In the genomic region with DNA sequence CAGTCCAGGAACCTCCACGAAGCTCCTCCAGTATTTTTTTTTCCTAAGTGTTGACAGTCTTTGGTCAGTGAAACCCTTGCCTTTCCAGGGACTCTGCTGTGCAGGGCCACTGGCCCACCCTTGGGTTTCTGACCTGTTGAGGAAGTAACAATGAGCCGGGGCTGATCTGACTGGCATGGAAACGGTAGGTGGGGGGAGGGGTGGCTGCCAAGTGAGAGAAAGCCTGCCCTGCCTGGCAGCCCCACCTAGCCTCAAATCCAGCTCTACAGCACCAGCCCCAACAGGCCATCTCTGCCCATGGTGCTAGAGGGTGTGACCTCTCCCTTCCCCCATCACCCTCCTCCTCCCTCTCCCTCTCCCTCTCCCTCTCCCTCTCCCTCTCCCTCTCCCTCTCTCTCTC, we compare ENCODE assay signal across 14 mouse cellular contexts. TPM values are rescaled to one million over a fixed set of nuclear protein-coding genes. Genes with fewer than 3 reads are reported as not detected.
DNase-seq lines count a peak whose midpoint lies in the region; ATAC-seq lines count a peak whose summit lies in the region.
"Had no signal": no experiment of that assay in that cellular context is flagged by ENCODE, and none has a peak within 500 bp of the region (broad histone marks: within the 10 kb centered on the region; RNA-seq: fewer than 3 reads in every experiment).

No protein-coding gene starts in this region.

- no peak overlapping the region for H3K4me2 ChIP-seq in kidney, embryonic 16.5 days (replicated peaks; ENCODE audit: low read depth, low read length)
- H3K4me2 ChIP-seq in forebrain, embryonic 15.5 days (replicated peaks), result no peak overlapping the region
- H3K4me2 ChIP-seq: limb, embryonic 13.5 days had no signal

- H3K36me3 ChIP-seq in kidney, embryonic 16.5 days (ENCODE audit: insufficient read depth, low read length), result no peaks in the 10 kb centered on the region
- no peaks in the 10 kb centered on the region for H3K36me3 ChIP-seq in forebrain, embryonic 15.5 days
- H3K36me3 ChIP-seq: limb, embryonic 13.5 days had no signal

- WGBS in kidney, embryonic 16.5 days, result 26% methylated on average over 3 of the region's 3 CpGs
- 21% methylated on average over 3 of the region's 3 CpGs for WGBS in forebrain, embryonic 15.5 days

- no peak overlapping the region for H3K4me3 ChIP-seq in kidney, embryonic 16.5 days (ENCODE audit: low read length)
- H3K4me3 ChIP-seq in forebrain, embryonic 15.5 days, result no peak overlapping the region
- H3K4me3 ChIP-seq: limb, embryonic 13.5 days had no signal

- H3K4me1 ChIP-seq in kidney, embryonic 16.5 days (ENCODE audit: insufficient read depth, low read length), result peaks cover 12% of the 10 kb centered on the region
- peaks cover 12% of the 10 kb centered on the region for H3K4me1 ChIP-seq in forebrain, embryonic 15.5 days

- no peak for ATAC-seq in kidney, embryonic 16.5 days (ENCODE audit: low FRiP score, low TSS enrichment)
- ATAC-seq in forebrain, embryonic 15.5 days (replicated peaks), result no peak
- ATAC-seq: midbrain, embryonic 16.5 days had no signal

- H3K9me3 ChIP-seq in kidney, embryonic 16.5 days (ENCODE audit: low read length), result no peaks in the 10 kb centered on the region
- H3K9me3 ChIP-seq in forebrain, embryonic 15.5 days, result no peaks in the 10 kb centered on the region
- H3K9me3 ChIP-seq: limb, embryonic 13.5 days had no signal

- no peaks in the 10 kb centered on the region for H3K27me3 ChIP-seq in kidney, embryonic 16.5 days (ENCODE audit: insufficient read depth, low read length)
- no peaks in the 10 kb centered on the region for H3K27me3 ChIP-seq in forebrain, embryonic 15.5 days

- no peak overlapping the region for H3K9ac ChIP-seq in kidney, embryonic 16.5 days (replicated peaks; ENCODE audit: low read length)
- no peak overlapping the region for H3K9ac ChIP-seq in forebrain, embryonic 15.5 days (replicated peaks)
- H3K9ac ChIP-seq: limb, embryonic 13.5 days had no signal

- peak; percentile 71 for DNase-seq in kidney, adult 11 months
- DNase-seq in CD4-positive helper T cell, adult 2 months (ENCODE audit: low read depth, low spot score), result peak; percentile 53
- peak; percentile 81 for DNase-seq in induced T-regulatory cell, adult 2 months (ENCODE audit: low read depth)
- peak; percentile 50 for DNase-seq in lung, postnatal 14 days
- no peak for DNase-seq in cerebellum, adult 11-12 months
- DNase-seq in embryo, embryonic 10 days (ENCODE audit: low spot score), result no peak
- DNase-seq: adrenal gland, postnatal 10 days; cerebellum, adult 2 months; gastrocnemius, postnatal 36 days; heart, postnatal 36 days had no signal

- H3K27ac ChIP-seq in kidney, embryonic 16.5 days (ENCODE audit: low read length), result no peak overlapping the region
- H3K27ac ChIP-seq in forebrain, embryonic 15.5 days (replicated peaks), result no peak overlapping the region
- H3K27ac ChIP-seq: limb, embryonic 13.5 days had no signal

RNA-seq across cellular contexts. Expression of gene Mapkapk3, which starts 4.7 kb away (rescaled TPM):
- 9.4 and 11.3 TPM in 2 replicates for polyA plus RNA-seq in kidney, embryonic 16.5 days (2015; fragmentation: Nextera tagmentation; extraction: Ambion mirVana)
- 1.4 and 1.8 TPM in 2 replicates for polyA plus RNA-seq in forebrain, embryonic 15.5 days (2015; fragmentation: Nextera tagmentation; extraction: Ambion mirVana)

RNA-seq across cellular contexts. Expression of gene Cish, which starts 10.8 kb away (rescaled TPM):
- polyA plus RNA-seq in kidney, embryonic 16.5 days (2015; fragmentation: Nextera tagmentation; extraction: Ambion mirVana), result 19.5 and 19.9 TPM in 2 replicates
- polyA plus RNA-seq in forebrain, embryonic 15.5 days (2015; fragmentation: Nextera tagmentation; extraction: Ambion mirVana), result 9.5 and 11.5 TPM in 2 replicates

RNA-seq across cellular contexts. Expression of gene Hemk1, which starts 53.1 kb away (rescaled TPM):
- polyA plus RNA-seq in kidney, embryonic 16.5 days (2015; fragmentation: Nextera tagmentation; extraction: Ambion mirVana), result 12.6 and 13.2 TPM in 2 replicates
- 14.6 and 16.0 TPM in 2 replicates for polyA plus RNA-seq in forebrain, embryonic 15.5 days (2015; fragmentation: Nextera tagmentation; extraction: Ambion mirVana)

RNA-seq across cellular contexts. Expression of gene Dock3, which starts 53.3 kb away (rescaled TPM):
- 0.17 and 0.69 TPM in 2 replicates for polyA plus RNA-seq in kidney, embryonic 16.5 days (2015; fragmentation: Nextera tagmentation; extraction: Ambion mirVana)
- polyA plus RNA-seq in forebrain, embryonic 15.5 days (2015; fragmentation: Nextera tagmentation; extraction: Ambion mirVana), result 19.7 and 23.4 TPM in 2 replicates

RNA-seq across cellular contexts. Expression of gene 6430571L13Rik, which starts 55.4 kb away (rescaled TPM):
- polyA plus RNA-seq in kidney, embryonic 16.5 days (2015; fragmentation: Nextera tagmentation; extraction: Ambion mirVana), result 0.82 and 1.2 TPM in 2 replicates
- polyA plus RNA-seq in forebrain, embryonic 15.5 days (2015; fragmentation: Nextera tagmentation; extraction: Ambion mirVana), result 4.1 and 4.5 TPM in 2 replicates

Comparison
In these comparisons a context has a peak if more than half of its experiments do, and no peak if none do; other contexts are left out.
1. DNase-seq: peak in kidney, adult 11 months (single experiment), CD4-positive helper T cell, adult 2 months (single experiment), induced T-regulatory cell, adult 2 months (single experiment) and lung, postnatal 14 days (single experiment); none in cerebellum, adult 11-12 months (single experiment) and embryo, embryonic 10 days (single experiment).